In genomic region chr16:33516807-33517565, GRCm38 (mm10) we compare ENCODE assay signal across 8 mouse cellular contexts. TPM values are rescaled to one million over a fixed set of nuclear protein-coding genes. Genes with fewer than 3 reads are reported as not detected.
DNase-seq lines count a peak whose midpoint lies in the region; TF ChIP-seq lines count a peak whose summit lies in the region.

TSS of gene Slc12a8 (plus strand) at chr16:33517328.

- H3K27me3 ChIP-seq in heart, adult 2 months (ENCODE audit: control insufficient read depth, insufficient read depth, low read length): no peaks in the 10 kb centered on the region

- TF ChIP-seq EP300 in heart, adult 2 months (IDR thresholded peaks at IDR 0.05; ENCODE audit: insufficient read depth, low read depth, low read length): no peak

- DNase-seq in adrenal gland, postnatal 14 days: peak; percentile 32
- DNase-seq in adrenal gland, adult 2 months: no peak
- DNase-seq in cerebellum, postnatal 25 days: peak; percentile 60 to 72
- peak; percentile 19 to 40 for DNase-seq in heart, adult 2 months
- peak; percentile 51 for DNase-seq in kidney, postnatal 10 days
- peak; percentile 16 for DNase-seq in liver
- DNase-seq in retina, postnatal 1 day: peak; percentile 36
- DNase-seq in adrenal gland, postnatal 25 days: no peak

- TF ChIP-seq CTCF in heart, adult 2 months (IDR thresholded peaks at IDR 0.05): peak; percentile 24

- intact Hi-C loops in heart, adult 2 months (cut with DNase I): no loop called here

- no peaks in the 10 kb centered on the region for H3K79me2 ChIP-seq in heart, adult 2 months (replicated peaks; ENCODE audit: control insufficient read depth, insufficient read depth, low read length)

- H3K4me3 ChIP-seq in heart, adult 2 months: peak within 1 kb of the TSS; percentile 25

- 6% methylated on average over 27 of the region's 27 CpGs for whole genome bisulfite sequencing in heart, adult 2 months

- H3K36me3 ChIP-seq in heart, adult 2 months (ENCODE audit: control insufficient read depth, insufficient read depth, low read length): no peaks in the 10 kb centered on the region

- peaks cover 1% of the 10 kb centered on the region for H3K4me1 ChIP-seq in heart, adult 2 months (ENCODE audit: control insufficient read depth, insufficient read depth, low read length)

- no peak for TF ChIP-seq POLR2A in heart, adult 2 months (IDR thresholded peaks at IDR 0.05; ENCODE audit: insufficient read depth, low read depth, low read length)

- peak within 1 kb of the TSS; percentile 13 for H3K27ac ChIP-seq in heart, adult 2 months

- peak within 1 kb of the TSS; percentile 31 for H3K9ac ChIP-seq in heart, adult 2 months (ENCODE audit: low read depth, low read length)

RNA-seq across cellular contexts. Expression of gene Slc12a8, which starts in this region (rescaled TPM):
- 0.52 and 0.86 TPM in 2 replicates for total RNA-seq in adrenal gland, postnatal 14 days (2021)
- total RNA-seq in adrenal gland, adult 2 months (2021): under 1 TPM; 0.49 to 0.83 TPM
- polyA plus RNA-seq in adrenal gland, adult 2 months (2012; rRNA removed): 0.73 and 0.89 TPM in 2 replicates
- under 1 TPM; 0.31 to 0.45 TPM for total RNA-seq in heart, adult 2 months (2021)
- polyA plus RNA-seq in heart, adult 2 months (2012; rRNA removed): 0.66 and 1.2 TPM in 2 replicates
- 0.70 and 0.76 TPM in 2 replicates for total RNA-seq in adrenal gland, postnatal 25 days (2021)

Comparison
In these comparisons a context has a peak if more than half of its experiments do, and no peak if none do; other contexts are left out.
1. Peak in DNase-seq in adrenal gland, postnatal 14 days; RNA of the gene not detected or under 1 TPM.
2. DNase-seq: peak in cerebellum, postnatal 25 days (2 of 2), heart, adult 2 months (2 of 2), kidney, postnatal 10 days (single experiment), liver (single experiment) and retina, postnatal 1 day (single experiment); none in adrenal gland, adult 2 months (single experiment) and adrenal gland, postnatal 25 days (single experiment).